17 mouse cellular contexts compared by ENCODE assay signal in the genomic region with DNA sequence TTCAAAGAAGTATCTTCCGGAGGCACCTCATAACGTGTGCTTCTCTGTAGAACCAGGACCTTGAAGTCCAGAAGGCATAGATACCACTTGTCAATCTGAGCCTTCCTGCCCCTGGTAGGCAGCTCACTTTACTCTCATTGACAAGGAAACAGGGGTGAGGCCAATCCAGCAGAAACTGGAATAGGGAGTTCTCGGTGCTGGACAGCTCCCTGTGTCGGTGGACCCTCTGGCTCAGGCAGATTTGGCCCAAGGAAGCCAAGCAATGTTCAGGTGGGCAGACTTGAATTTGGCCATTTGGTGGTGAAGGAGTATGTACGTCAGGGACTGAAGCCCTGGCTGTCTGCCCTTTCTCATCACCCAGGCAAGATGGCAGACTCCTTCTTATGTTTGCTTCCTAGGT.
A peak's percentile ranks its signal among the peaks of the same experiment; 100 is the strongest.
DNase-seq lines count a peak whose midpoint lies in the region; ATAC-seq lines count a peak whose summit lies in the region.
"Had no signal": no experiment of that assay in that cellular context is flagged by ENCODE, and none has a peak within 500 bp of the region (broad histone marks: within the 10 kb centered on the region; RNA-seq: fewer than 3 reads in every experiment).

No protein-coding gene starts in this region.

- no peaks in the 10 kb centered on the region for H3K36me3 ChIP-seq in embryonic facial prominence, embryonic 10.5 days (replicated peaks)
- H3K36me3 ChIP-seq: limb, embryonic 13.5 days had no signal

- no peak overlapping the region for H3K4me3 ChIP-seq in embryonic facial prominence, embryonic 10.5 days
- H3K4me3 ChIP-seq: limb, embryonic 13.5 days had no signal

- peak; percentile 58 to 64 for DNase-seq in kidney, postnatal 4 days
- DNase-seq in kidney, adult 11 months = no peak
- peak; percentile 40 for DNase-seq in ZHBTc4 (ENCODE audit: low read depth, low spot score)
- peak; percentile 59 for DNase-seq in embryonic facial prominence, embryonic 10.5 days (ENCODE audit: low spot score)
- no peak for DNase-seq in left cerebral cortex, adult 8-10 months (ENCODE audit: low spot score in 2 of 2)
- no peak for DNase-seq in cerebellum, postnatal 36 days
- DNase-seq: cerebellum, adult 11 months; gastrocnemius, postnatal 25 days; layer of hippocampus, postnatal 36 days; liver, postnatal 0 days; lung, postnatal 36 days; midbrain, embryonic 14.5 days; thymus, adult 2 months had no signal

- no peaks in the 10 kb centered on the region for H3K27me3 ChIP-seq in embryonic facial prominence, embryonic 10.5 days (replicated peaks; ENCODE audit: low read depth, poor library complexity, severe bottlenecking)

- no peak overlapping the region for H3K27ac ChIP-seq in embryonic facial prominence, embryonic 10.5 days (replicated peaks)
- H3K27ac ChIP-seq: limb, embryonic 13.5 days had no signal

- WGBS in embryonic facial prominence, embryonic 10.5 days = 50% methylated on average over 5 of the region's 5 CpGs

- ATAC-seq in neutrophil, adult 5-6 weeks (ENCODE audit: extremely low read depth, insufficient number of reproducible peaks, low FRiP score, poor library complexity, severe bottlenecking) = peak; percentile 19; the same call in 1 of the 2 replicates
- ATAC-seq: CD4-positive, CD25-positive, alpha-beta regulatory T cell, adult 4 months; intestine, postnatal 0 days; liver, postnatal 0 days had no signal

- no peaks in the 10 kb centered on the region for H3K9me3 ChIP-seq in embryonic facial prominence, embryonic 10.5 days
- H3K9me3 ChIP-seq: limb, embryonic 13.5 days had no signal

- H3K4me1 ChIP-seq in embryonic facial prominence, embryonic 10.5 days = no peaks in the 10 kb centered on the region
- H3K4me1 ChIP-seq: limb, embryonic 13.5 days had no signal

Comparison
In these comparisons a context has a peak if more than half of its experiments do, and no peak if none do; other contexts are left out.
1. DNase-seq: peak in kidney, postnatal 4 days (2 of 2), ZHBTc4 (single experiment) and embryonic facial prominence, embryonic 10.5 days (single experiment); none in kidney, adult 11 months (single experiment), left cerebral cortex, adult 8-10 months (0 of 2) and cerebellum, postnatal 36 days (0 of 2).